ENCODE assay signal across 10 mouse cellular contexts in the genomic region with DNA sequence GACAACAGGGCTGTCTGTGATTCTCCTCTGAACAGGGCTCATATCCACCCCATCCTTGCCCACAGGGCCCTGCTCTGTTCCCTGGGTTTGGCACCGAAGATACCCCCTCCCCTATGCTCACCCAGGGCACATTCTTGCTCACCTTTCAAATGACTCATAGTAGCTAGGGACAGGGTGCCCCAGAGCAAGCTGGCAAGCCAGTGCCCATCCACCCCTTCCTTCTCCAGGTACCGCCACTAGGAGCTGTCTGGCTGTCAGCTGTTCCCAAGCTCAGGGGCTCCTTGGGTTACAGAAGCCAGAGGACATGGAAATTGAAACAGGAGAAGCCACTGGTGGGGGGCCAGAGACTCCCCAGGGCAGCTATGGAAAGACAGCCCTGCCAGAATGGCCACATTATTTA.
DNase-seq lines count a peak whose midpoint lies in the region; ATAC-seq and TF ChIP-seq lines count a peak whose summit lies in the region.
"Had no signal": no experiment of that assay in that cellular context is flagged by ENCODE, and none has a peak within 500 bp of the region (broad histone marks: within the 10 kb centered on the region; RNA-seq: fewer than 3 reads in every experiment).

No protein-coding gene starts in this region.

- intact Hi-C loops in heart, postnatal 14 days (cut with DNase I), result no loop called here

- H3ac ChIP-seq in myocyte (ENCODE audit: control insufficient read depth, insufficient read length), result no peak overlapping the region

- no peak for DNase-seq in heart, embryonic 10.5 days (ENCODE audit: low spot score)
- DNase-seq in heart, postnatal 14 days, result no peak
- no peak for DNase-seq in lung, embryonic 14.5 days
- DNase-seq in lung, adult 18-20 months, result no peak
- peak; percentile 43 to 73 for DNase-seq in gastrocnemius, adult 8-10 months (ENCODE audit: low spot score in 2 of 2)
- DNase-seq in layer of hippocampus, adult 9-10 months (ENCODE audit: low spot score), result no peak
- DNase-seq in adrenal gland, postnatal 14 days, result no peak

- 0 out of 2 replicates have a peak, but pooled peaks have one; percentile 6 for TF ChIP-seq CTCF in lung, embryonic 14.5 days (IDR thresholded peaks at IDR 0.05; ENCODE audit: low read depth)

- H3K27me3 ChIP-seq in heart, embryonic 10.5 days (ENCODE audit: insufficient read depth, poor library complexity, severe bottlenecking), result no peaks in the 10 kb centered on the region
- no peaks in the 10 kb centered on the region for H3K27me3 ChIP-seq in lung, embryonic 14.5 days (ENCODE audit: insufficient read depth, low read length)
- H3K27me3 ChIP-seq in myocyte (ENCODE audit: control insufficient read depth, insufficient read depth, insufficient read length), result no peaks in the 10 kb centered on the region
- H3K27me3 ChIP-seq: forebrain, embryonic 12.5 days had no signal

- H3K36me3 ChIP-seq in heart, embryonic 10.5 days, result no peaks in the 10 kb centered on the region
- H3K36me3 ChIP-seq in lung, embryonic 14.5 days (ENCODE audit: insufficient read depth), result no peaks in the 10 kb centered on the region
- no peaks in the 10 kb centered on the region for H3K36me3 ChIP-seq in myocyte (ENCODE audit: control insufficient read depth, insufficient read depth)
- H3K36me3 ChIP-seq: forebrain, embryonic 12.5 days had no signal

- ATAC-seq in lung, embryonic 14.5 days (ENCODE audit: insufficient read depth), result no peak
- ATAC-seq: CD4-positive, CD25-positive, alpha-beta regulatory T cell, adult 4 months had no signal

- 55% methylated on average over 2 of the region's 2 CpGs for WGBS in heart, embryonic 10.5 days
- whole genome bisulfite sequencing in lung, embryonic 14.5 days, result 57% methylated on average over 2 of the region's 2 CpGs

- TF ChIP-seq POLR2A in myocyte (IDR thresholded peaks at IDR 0.05; ENCODE audit: insufficient read length, low read depth), result no peak

- H3K4me2 ChIP-seq in lung, embryonic 14.5 days, result no peak overlapping the region
- H3K4me2 ChIP-seq in myocyte (ENCODE audit: low read depth), result no peak overlapping the region
- H3K4me2 ChIP-seq: forebrain, embryonic 12.5 days had no signal

- H3K27ac ChIP-seq in heart, embryonic 10.5 days, result peak overlapping the region; percentile 71
- H3K27ac ChIP-seq in lung, embryonic 14.5 days (ENCODE audit: low read depth), result no peak overlapping the region
- H3K27ac ChIP-seq: forebrain, embryonic 12.5 days had no signal

- H3K4me3 ChIP-seq in heart, embryonic 10.5 days, result no peak overlapping the region
- H3K4me3 ChIP-seq in lung, embryonic 14.5 days (ENCODE audit: low read depth, low read length), result no peak overlapping the region
- no peak overlapping the region for H3K4me3 ChIP-seq in myocyte
- H3K4me3 ChIP-seq: forebrain, embryonic 12.5 days had no signal

- H3K9ac ChIP-seq in lung, embryonic 14.5 days, result no peak overlapping the region
- H3K9ac ChIP-seq: forebrain, embryonic 12.5 days had no signal

- peaks cover 52% of the 10 kb centered on the region for H3K4me1 ChIP-seq in heart, embryonic 10.5 days
- peaks cover 17% of the 10 kb centered on the region for H3K4me1 ChIP-seq in lung, embryonic 14.5 days (ENCODE audit: insufficient read depth)

- H3K79me2 ChIP-seq in myocyte (ENCODE audit: control insufficient read depth, insufficient read depth), result no peaks in the 10 kb centered on the region

- H3K9me3 ChIP-seq in heart, embryonic 10.5 days, result no peaks in the 10 kb centered on the region
- no peaks in the 10 kb centered on the region for H3K9me3 ChIP-seq in lung, embryonic 14.5 days (ENCODE audit: low read depth, low read length)
- H3K9me3 ChIP-seq: forebrain, embryonic 12.5 days had no signal

TF ChIP-seq in myocyte, 11 proteins besides CTCF, POLR2A, EP300 and RAD21:
- peak in 2 of 3 experiments; percentile 19 to 80 for TF ChIP-seq MYOG (IDR thresholded peaks at IDR 0.05; ENCODE audit: control insufficient read depth in 1 of 3, insufficient read depth in 1 of 3, insufficient read length in 2 of 3, low read depth in 2 of 3)
- TF ChIP-seq TCF3 (IDR thresholded peaks at IDR 0.05; ENCODE audit: insufficient read length, low read depth), result no peak
- TF ChIP-seq MYOD1 (IDR thresholded peaks at IDR 0.05; ENCODE audit: control insufficient read depth in 1 of 3, insufficient read length in 2 of 3, low read depth in 2 of 3), result peak; percentile 11 to 55 (median 44)
TF ChIP-seq in myocyte: peak in this region for 2.

Comparison
In these comparisons a context has a peak if more than half of its experiments do, and no peak if none do; other contexts are left out.
1. DNase-seq: peak in gastrocnemius, adult 8-10 months (2 of 2); none in heart, embryonic 10.5 days (single experiment), heart, postnatal 14 days (0 of 2), lung, embryonic 14.5 days (single experiment), lung, adult 18-20 months (0 of 2), layer of hippocampus, adult 9-10 months (single experiment) and adrenal gland, postnatal 14 days (single experiment).